Mouse (Mus musculus) intestine, embryonic 16.5 days (tissue): ENCODE data around the gene Snx17. TPM values are rescaled to one million over a fixed set of nuclear protein-coding genes. Genes with fewer than 3 reads are reported as not detected.
A peak's percentile ranks its signal among the peaks of the same experiment; 100 is the strongest.
"Not testable (repeated sequence)": the region's sequence is repeated elsewhere in the genome, so short reads cannot be mapped to it uniquely, and the experiment has no call there.

Experiments
- ATAC-seq: fragments of 200-750 bp; cut with Nextera tagmentation; 2 replicates; pipeline ENCODE4 v1.8.0; 2017; ENCODE audit warnings: moderate TSS enrichment, moderate library complexity
- H3K27ac ChIP-seq: fragments of 300-500 bp; sonication (generic); 2 replicates; pipeline ENCODE4 v1.5.1; 2014; ENCODE audit warnings: mild to moderate bottlenecking, low read length
- H3K27me3 ChIP-seq: fragments of 300-500 bp; sonication (generic); replicated peaks from 2 replicates; pipeline ENCODE4 v1.6.1; 2014; ENCODE audit warnings: low read length, control low read depth, mixed read lengths; ENCODE audit not compliant: control insufficient read depth, insufficient read depth
- H3K36me3 ChIP-seq: fragments of 300-500 bp; sonication (generic); 2 replicates; pipeline ENCODE4 v1.6.1; 2014; ENCODE audit warnings: low read length, control low read depth; ENCODE audit not compliant: control insufficient read depth, insufficient read depth
- H3K4me1 ChIP-seq: fragments of 300-500 bp; sonication (generic); 2 replicates; pipeline ENCODE4 v1.6.1; 2014; ENCODE audit warnings: low read length, control low read depth, mixed read lengths; ENCODE audit not compliant: control insufficient read depth, insufficient read depth
- H3K4me2 ChIP-seq: fragments of 300-500 bp; sonication (generic); 2 replicates; pipeline ENCODE4 v1.6.1; 2014; ENCODE audit warnings: low read depth, low read length, control low read depth
- H3K4me3 ChIP-seq: fragments of 300-500 bp; sonication (generic); 2 replicates; pipeline ENCODE4 v1.5.1; 2014; ENCODE audit warnings: mild to moderate bottlenecking, low read length
- H3K9ac ChIP-seq: fragments of 300-500 bp; sonication (generic); 2 replicates; pipeline ENCODE4 v1.6.1; 2014; ENCODE audit warnings: low read depth, low read length
- H3K9me3 ChIP-seq: fragments of 300-500 bp; sonication (generic); 2 replicates; pipeline ENCODE4 v1.6.1; 2016; ENCODE audit warnings: low read length, control low read depth; ENCODE audit not compliant: control insufficient read depth
- WGBS: fragments of 180-500 bp; shearing (Covaris S2); extraction: QIAGEN DNeasy Blood & Tissue Kit; methylation state at CpG from one replicate; pipeline ENCODE4 v1.1.7; 2014; 5-methylcytosine and 5-hydroxymethylcytosine counted together
- polyA plus RNA-seq: library from polyadenylated mRNA; unstranded; fragments of >200 nt; fragmentation: Nextera tagmentation; extraction: Ambion mirVana; gene quantifications from 2 replicates; pipeline ENCODE4 v1.2.1, GENCODE M21; 2015

The Snx17 gene
- polyA plus RNA-seq, 1 experiment from 2014 or later: 149 TPM

DNA sequence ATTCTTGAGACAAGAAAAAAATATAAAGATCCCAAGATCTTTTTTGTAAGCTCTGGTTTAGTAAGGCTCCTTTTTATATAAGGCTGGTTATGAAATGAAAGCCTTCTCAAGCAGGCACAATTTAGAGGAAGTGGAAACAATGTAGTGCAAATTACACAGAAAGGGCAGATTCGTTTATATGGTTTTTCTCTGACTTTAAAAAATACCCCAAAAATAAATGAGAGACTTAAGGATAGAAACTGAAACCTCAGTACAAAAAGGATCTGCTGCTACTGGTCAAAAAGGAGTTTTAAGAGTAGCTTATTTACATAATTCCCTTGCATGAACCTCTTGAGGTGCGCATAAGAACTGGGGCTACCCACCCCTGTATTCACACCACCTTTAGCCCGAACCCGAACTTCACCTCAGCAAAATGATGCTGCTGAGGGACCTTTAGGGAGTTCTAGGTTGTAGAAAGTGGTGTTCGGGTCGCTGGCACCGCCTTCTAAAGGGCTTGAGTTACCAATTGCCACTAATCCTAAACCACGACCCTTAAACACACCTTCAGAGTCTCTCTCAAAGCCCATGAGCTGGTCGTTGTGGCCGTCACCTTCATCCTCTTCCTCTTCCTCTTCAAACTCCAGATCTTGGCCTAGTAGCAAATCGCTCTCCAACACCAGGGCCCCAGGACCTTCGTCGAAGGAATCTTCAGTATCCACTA is 8.2 kb downstream of the Snx17 start:
- H3K4me2 ChIP-seq: peak overlapping the region; percentile 66
- H3K27me3 ChIP-seq: no peaks in the 10 kb centered on the region
- H3K4me1 ChIP-seq: peaks cover 4% of the 10 kb centered on the region; the same call in 1 of the 2 replicates
- H3K9ac ChIP-seq: peak overlapping the region; percentile 91
- ATAC-seq: no peak
- WGBS: 13% methylated on average over 13 of the region's 13 CpGs
- peaks cover 53% of the 10 kb centered on the region for H3K36me3 ChIP-seq
- H3K27ac ChIP-seq: peak overlapping the region; percentile 83
- H3K9me3 ChIP-seq: no peaks in the 10 kb centered on the region
- H3K4me3 ChIP-seq: peak overlapping the region; percentile 79

DNA sequence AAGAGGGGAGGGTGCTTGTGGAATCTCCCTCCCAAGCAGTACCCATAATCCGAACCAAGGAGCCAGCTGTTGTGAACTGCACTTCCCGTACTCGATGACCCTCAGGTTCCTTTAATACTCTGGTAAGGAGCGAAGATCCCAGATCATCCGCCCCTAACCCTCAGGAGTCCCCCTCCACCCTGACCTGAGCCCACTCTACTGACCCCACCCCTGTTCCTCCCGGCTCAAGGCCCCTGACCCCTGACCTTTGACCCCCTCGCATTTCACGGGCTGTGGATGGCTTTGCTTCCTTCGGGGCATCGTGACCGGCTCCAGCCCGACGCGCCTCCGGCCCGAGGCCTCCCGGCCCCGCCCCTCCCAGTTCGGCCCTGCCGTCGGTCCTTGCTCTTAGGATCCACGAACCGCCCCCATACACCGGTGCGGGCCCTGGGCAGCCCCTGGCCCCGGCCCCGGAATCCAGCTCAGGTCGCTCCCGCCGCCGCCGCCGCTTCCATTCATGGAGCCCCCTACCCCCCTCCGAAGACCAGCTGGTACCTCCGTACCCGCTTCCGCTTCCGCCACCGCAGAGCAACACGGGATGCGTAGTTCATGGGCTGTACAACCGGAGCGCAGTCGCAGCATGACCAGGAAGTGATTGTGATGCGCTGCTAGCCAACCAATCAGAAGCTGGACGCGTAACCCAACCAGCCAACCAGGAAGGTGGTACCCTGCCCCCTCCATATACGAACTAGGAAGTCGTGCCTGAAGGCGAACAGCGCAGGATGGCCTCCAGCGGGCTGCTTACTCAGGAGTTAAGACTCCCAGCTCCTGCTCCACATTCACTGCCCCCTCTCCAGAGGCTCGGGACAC is 8.9 kb downstream of the Snx17 start, which contains the start of gene Zfp513:
Gene Zfp513, minus strand, starts transcription at position 562 of the 849 bp plus-strand sequence.
- under 1% methylated on average over 53 of the region's 53 CpGs for WGBS
- peaks cover 48% of the 10 kb centered on the region for H3K36me3 ChIP-seq
- peak; percentile 98 for ATAC-seq

DNA sequence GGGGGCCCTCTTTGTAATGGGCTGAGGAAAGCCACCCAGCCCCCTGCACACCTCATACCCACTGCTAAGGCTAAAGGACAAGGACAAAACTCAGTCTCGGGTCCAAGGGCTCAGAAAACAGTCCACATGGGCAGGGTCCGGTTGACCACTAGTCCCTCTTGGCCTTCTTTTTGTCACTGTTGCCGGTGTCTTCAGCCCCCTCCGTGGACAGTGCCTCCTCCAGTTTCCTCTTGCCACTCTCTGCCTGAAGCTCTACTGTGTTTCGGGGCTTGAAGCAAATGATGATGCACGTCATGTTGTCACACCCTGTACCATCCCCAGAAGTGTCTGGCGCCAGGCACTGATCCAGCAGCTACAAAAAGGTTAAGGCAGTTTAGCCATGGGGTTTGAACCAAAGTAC is 9.9 kb downstream of the Snx17 start:
- Histone ChIP-seq H3K4me1 (peaks cover 4% of the 10 kb centered on the region; the same call in 1 of the 2 replicates), H3K4me2 (peak overlapping the region; percentile 64), H3K4me3 (peak overlapping the region; percentile 79), H3K9me3 (no peaks in the 10 kb centered on the region), H3K36me3 (peaks cover 40% of the 10 kb centered on the region), H3K27me3 (no peaks in the 10 kb centered on the region), H3K9ac (peak overlapping the region; percentile 91), H3K27ac (peak overlapping the region; percentile 81)
- no peak for ATAC-seq
- 86% methylated on average over 7 of the region's 7 CpGs for WGBS

More for the DNA sequence above, 8.9 kb downstream of the Snx17 start, which contains the start of gene Zfp513:
- Histone ChIP-seq H3K4me2 (peak within 1 kb of the TSS; percentile 66), H3K27ac (peak within 1 kb of the TSS; percentile 83), H3K9me3 (no peaks in the 10 kb centered on the region), H3K4me1 (peaks cover 4% of the 10 kb centered on the region; the same call in 1 of the 2 replicates), H3K27me3 (no peaks in the 10 kb centered on the region), H3K4me3 (peak within 1 kb of the TSS; percentile 79), H3K9ac (peak within 1 kb of the TSS; percentile 91)

DNA sequence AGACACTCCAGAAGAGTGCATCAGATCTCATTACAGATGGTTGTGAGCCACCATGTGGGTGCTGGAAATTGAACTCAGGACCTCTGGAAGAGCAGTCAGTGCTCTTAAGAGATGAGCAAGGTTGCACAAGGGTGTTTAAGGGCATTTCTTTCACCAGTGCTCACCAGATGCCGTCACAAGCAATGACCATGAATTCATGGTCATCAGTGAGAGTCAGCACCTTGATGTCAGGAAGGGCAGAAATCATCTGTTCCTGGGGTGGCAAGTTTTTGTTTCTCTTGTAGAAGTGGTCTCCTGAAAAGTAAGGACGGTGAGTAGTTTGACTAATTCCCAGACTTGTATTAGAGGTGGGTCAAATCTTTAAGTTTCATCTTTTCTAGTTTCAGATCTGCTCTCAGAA is 10.8 kb downstream of the Snx17 start:
- H3K36me3 ChIP-seq: peaks cover 30% of the 10 kb centered on the region
- H3K9me3 ChIP-seq: no peaks in the 10 kb centered on the region

DNA sequence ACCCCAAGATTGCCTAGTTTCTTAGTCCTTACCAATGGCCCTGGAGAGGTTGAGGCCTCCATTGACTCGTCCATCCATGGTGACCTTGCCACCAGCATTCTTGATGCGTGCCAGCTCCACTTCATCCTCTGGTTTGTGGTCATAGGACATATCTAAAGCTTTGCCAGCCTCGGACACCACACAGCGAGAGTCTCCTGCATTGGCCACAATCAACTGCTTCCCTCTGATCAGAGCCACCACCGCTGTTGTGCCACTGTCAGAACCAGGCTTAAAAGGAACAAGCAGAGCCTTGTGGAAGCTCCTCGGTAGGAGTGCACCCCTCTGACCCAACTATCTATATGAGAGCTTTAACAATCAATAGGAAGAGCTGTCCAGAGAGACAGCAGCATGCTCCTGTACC is 11.4 kb downstream of the Snx17 start:
- ATAC-seq: no peak
- Histone ChIP-seq H3K4me2 (no peak overlapping the region), H3K9ac (no peak overlapping the region), H3K4me3 (no peak overlapping the region), H3K36me3 (peaks cover 26% of the 10 kb centered on the region), H3K4me1 (peaks cover 4% of the 10 kb centered on the region; the same call in 1 of the 2 replicates), H3K27me3 (no peaks in the 10 kb centered on the region), H3K27ac (no peak overlapping the region), H3K9me3 (no peaks in the 10 kb centered on the region)
- WGBS: 94% methylated on average over 6 of the region's 6 CpGs

More for the DNA sequence above, 10.8 kb downstream of the Snx17 start:
- Histone ChIP-seq H3K27me3 (no peaks in the 10 kb centered on the region), H3K27ac (no peak overlapping the region), H3K4me3 (no peak overlapping the region), H3K9ac (no peak overlapping the region), H3K4me1 (peaks cover 4% of the 10 kb centered on the region; the same call in 1 of the 2 replicates), H3K4me2 (no peak overlapping the region)
- ATAC-seq: no peak
- WGBS: 90% methylated on average over 2 of the region's 2 CpGs

DNA sequence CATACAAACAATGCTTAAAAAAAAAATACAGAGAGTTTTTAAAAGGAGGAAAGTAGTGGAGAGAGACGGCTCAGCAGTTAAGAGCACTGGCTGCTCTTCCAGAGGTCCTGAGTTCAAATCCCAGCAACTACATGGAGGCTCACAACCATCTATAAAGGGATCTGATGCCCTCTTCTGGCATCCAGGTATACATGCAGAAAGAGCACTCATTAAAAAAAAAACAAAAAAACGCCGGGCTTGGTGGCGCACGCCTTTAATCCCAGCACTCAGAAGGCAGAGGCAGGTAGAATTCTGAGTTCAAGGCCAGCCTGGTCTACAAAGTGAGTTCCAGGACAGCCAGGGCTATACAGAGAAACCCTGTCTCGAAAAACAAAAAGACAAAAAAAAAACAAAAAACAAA is 23.5 kb downstream of the Snx17 start:
- H3K27me3 ChIP-seq: not testable (repeated sequence)
- 92% methylated on average over 6 of the region's 6 CpGs for WGBS

DNA sequence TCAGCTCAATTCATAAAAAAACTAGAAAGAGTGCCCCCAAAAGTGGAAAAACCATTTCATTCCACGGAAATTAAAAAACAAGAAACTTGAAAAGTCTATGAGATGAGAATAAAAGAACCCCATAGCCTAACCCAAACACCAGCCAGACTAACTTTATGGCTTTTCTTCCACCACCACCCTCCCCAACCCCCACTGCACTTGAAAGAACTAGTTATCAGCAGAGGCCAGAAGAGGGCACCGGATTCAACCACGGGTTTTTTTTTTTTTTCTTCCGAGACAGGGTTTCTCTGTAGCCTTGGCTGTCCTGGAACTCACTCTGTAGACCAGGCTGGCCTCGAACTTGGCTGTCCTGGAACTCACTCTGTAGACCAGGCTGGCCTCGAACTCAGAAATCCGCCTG is 25.3 kb downstream of the Snx17 start:
- Histone ChIP-seq H3K4me1 (peaks cover 10% of the 10 kb centered on the region), H3K9me3 (no peaks in the 10 kb centered on the region), H3K4me2 (no peak overlapping the region), H3K27ac (no peak overlapping the region), H3K9ac (no peak overlapping the region), H3K27me3 (no peaks in the 10 kb centered on the region), H3K4me3 (no peak overlapping the region), H3K36me3 (no peaks in the 10 kb centered on the region)
- ATAC-seq: no peak
- WGBS: 51% methylated on average over 6 of the region's 7 CpGs

More for the DNA sequence above, 23.5 kb downstream of the Snx17 start:
- H3K36me3 ChIP-seq, H3K9ac ChIP-seq, H3K4me1 ChIP-seq, H3K27ac ChIP-seq, H3K4me3 ChIP-seq, ATAC-seq, H3K4me2 ChIP-seq, H3K9me3 ChIP-seq: not testable (repeated sequence)

DNA sequence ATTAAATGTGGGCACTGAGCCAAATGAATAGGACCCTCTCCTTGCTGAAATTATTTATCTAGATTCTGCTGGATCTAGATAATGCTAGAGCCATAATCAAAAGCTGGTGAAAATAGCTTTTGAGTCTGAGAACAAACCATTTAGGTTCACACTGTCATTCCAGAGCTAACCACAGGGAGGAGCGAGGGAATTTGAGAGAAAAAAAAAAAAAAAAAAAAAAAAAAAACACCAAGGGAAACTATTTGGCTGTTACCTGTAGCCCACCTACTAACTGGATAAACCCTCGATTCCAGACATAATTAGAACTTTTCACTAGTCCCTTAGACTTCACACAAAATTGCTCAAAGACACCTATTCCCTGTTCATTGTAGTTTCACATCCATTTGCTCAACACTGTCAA is 26.0 kb downstream of the Snx17 start:
- H3K9ac ChIP-seq: no peak overlapping the region
- H3K36me3 ChIP-seq: no peaks in the 10 kb centered on the region
- H3K9me3 ChIP-seq: no peaks in the 10 kb centered on the region
- ATAC-seq: no peak
- H3K4me1 ChIP-seq: peaks cover 10% of the 10 kb centered on the region
- peak overlapping the region; percentile 51 for H3K4me2 ChIP-seq
- peak overlapping the region; percentile 31 for H3K4me3 ChIP-seq
- H3K27ac ChIP-seq: no peak overlapping the region
- no peaks in the 10 kb centered on the region for H3K27me3 ChIP-seq
- 0% methylated on average over 2 of the region's 2 CpGs for WGBS

DNA sequence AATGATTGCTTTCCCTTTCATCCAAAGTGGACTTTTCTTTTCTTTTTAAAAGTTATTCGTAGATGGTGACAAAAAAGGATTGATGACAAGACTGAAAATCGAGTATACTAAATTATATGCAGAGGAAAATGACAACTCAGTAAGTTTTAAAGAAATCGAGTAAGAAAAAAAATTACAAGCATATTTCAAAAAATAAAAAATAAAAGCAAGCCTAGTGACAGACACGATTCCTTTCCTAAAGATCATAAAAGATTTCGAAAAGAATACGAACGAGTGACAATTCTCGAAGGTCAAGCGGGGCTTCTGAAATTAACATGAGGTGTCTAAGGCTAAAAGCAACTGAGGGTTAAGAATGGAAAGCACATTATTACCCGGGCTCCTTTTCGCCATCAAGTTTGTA is 26.4 kb downstream of the Snx17 start:
- no peaks in the 10 kb centered on the region for H3K9me3 ChIP-seq
- peak overlapping the region; percentile 76 for H3K4me3 ChIP-seq
- peak overlapping the region; percentile 63 for H3K4me2 ChIP-seq
- no peak for ATAC-seq
- H3K27ac ChIP-seq: peak overlapping the region; percentile 81
- 1% methylated on average over 11 of the region's 11 CpGs for WGBS
- H3K27me3 ChIP-seq: no peaks in the 10 kb centered on the region
- H3K4me1 ChIP-seq: peaks cover 10% of the 10 kb centered on the region
- no peaks in the 10 kb centered on the region for H3K36me3 ChIP-seq
- peak overlapping the region; percentile 82 for H3K9ac ChIP-seq
